Mouse (Mus musculus) forebrain, postnatal 0 days (tissue): ENCODE measurements around the gene Atg4a-ps. TPM values are rescaled to one million over a fixed set of nuclear protein-coding genes. Genes with fewer than 3 reads are reported as not detected.
A peak's percentile ranks its signal among the peaks of the same experiment; 100 is the strongest.

ENCODE experiments used
- ATAC-seq: fragments of 200-750 bp; cut with Nextera tagmentation; 2 replicates; pipeline ENCODE4 v1.8.0; 2017; ENCODE audit warnings: mild to moderate bottlenecking, moderate library complexity
- DNase-seq: peaks from one replicate; pipeline ENCODE4 v3.0.0-alpha.2; 2015
- H3K27ac ChIP-seq: fragments of 300-500 bp; sonication (generic); 2 replicates; pipeline ENCODE4 v1.5.1; 2014; ENCODE audit warnings: low read depth, mild to moderate bottlenecking, antibody characterized with exemption, low read length, moderate library complexity, mixed read lengths
- H3K27me3 ChIP-seq: fragments of 300-500 bp; sonication (generic); 2 replicates; pipeline ENCODE4 v1.6.1; 2014; ENCODE audit warnings: mild to moderate bottlenecking, low read length, mixed read lengths; ENCODE audit not compliant: insufficient read depth
- H3K36me3 ChIP-seq: fragments of 300-500 bp; sonication (generic); 2 replicates; pipeline ENCODE4 v1.6.1; 2014; ENCODE audit warnings: mild to moderate bottlenecking, moderate library complexity; ENCODE audit not compliant: insufficient read depth
- H3K4me1 ChIP-seq: fragments of 300-500 bp; sonication (generic); 2 replicates; pipeline ENCODE4 v1.6.1; 2014; ENCODE audit warnings: antibody characterized with exemption; ENCODE audit not compliant: insufficient read depth
- H3K4me2 ChIP-seq: fragments of 300-500 bp; sonication (generic); 2 replicates; pipeline ENCODE4 v1.6.1; 2014; ENCODE audit warnings: low read depth, mild to moderate bottlenecking, moderate library complexity
- H3K4me3 ChIP-seq: fragments of 300-500 bp; sonication (generic); 2 replicates; pipeline ENCODE4 v1.5.1; 2014; ENCODE audit warnings: low read depth, low read length, mixed read lengths
- H3K9ac ChIP-seq: fragments of 300-500 bp; sonication (generic); 2 replicates; pipeline ENCODE4 v1.6.1; 2014; ENCODE audit warnings: mild to moderate bottlenecking
- H3K9me3 ChIP-seq: fragments of 300-500 bp; sonication (generic); 2 replicates; pipeline ENCODE4 v1.6.1; 2016; ENCODE audit warnings: low read length
- CTCF ChIP-seq: sonication (generic); IDR thresholded peaks from 2 replicates; pipeline ENCODE4 v1.5.1; 2016; ENCODE audit warnings: antibody characterized with exemption, control low read depth, low read depth
- WGBS: fragments of 180-500 bp; shearing (Covaris S2); extraction: QIAGEN DNeasy Blood & Tissue Kit; methylation state at CpG from one replicate; pipeline ENCODE4 v1.1.7; 2014; 5-methylcytosine and 5-hydroxymethylcytosine counted together
- polyA plus RNA-seq: library from polyadenylated mRNA; unstranded; fragments of >200 nt; fragmentation: Nextera tagmentation; extraction: Ambion mirVana; gene quantifications from 2 replicates; pipeline ENCODE4 v1.2.1, GENCODE M21; 2015
- total RNA-seq: library from RNA; depleted of rRNA; stranded (reverse); fragments of >200 nt; gene quantifications from 2 replicates; pipeline ENCODE4 v1.2.3, GENCODE M21; 2014

The Atg4a-ps gene
- total and polyA plus RNA-seq, 2 experiments from 2014 or later, result 0.29 to 0.33 TPM

DNA sequence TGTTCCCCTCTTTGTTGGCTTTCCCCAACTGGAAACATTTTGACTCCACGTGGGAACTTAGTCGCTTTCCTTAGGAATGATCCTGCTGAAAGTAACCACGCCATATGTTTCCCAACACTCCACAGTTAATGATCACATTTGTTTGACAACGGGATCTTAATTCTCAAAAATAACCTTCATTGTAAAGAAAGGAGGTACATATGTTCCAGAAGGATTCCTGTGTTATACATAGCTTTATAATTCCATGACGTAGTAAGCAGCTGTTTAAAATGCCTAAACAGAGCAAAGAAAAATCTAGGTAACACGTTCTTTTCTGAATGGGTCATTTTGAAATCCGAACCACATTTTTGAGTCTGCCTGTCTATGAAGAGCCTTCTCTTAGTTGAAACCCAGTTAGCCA is 12.7 kb downstream of the Atg4a-ps start:
- H3K4me3 ChIP-seq, result no peak overlapping the region

GRCm38 (mm10) chr3:103627661-103628060 is 18.2 kb downstream of the Atg4a-ps start:
- Histone ChIP-seq H3K9me3 (no peaks in the 10 kb centered on the region), H3K27ac (no peak overlapping the region), H3K9ac (no peak overlapping the region), H3K27me3 (no peaks in the 10 kb centered on the region), H3K4me1 (peaks cover 5% of the 10 kb centered on the region; the same call in 1 of the 2 replicates), H3K4me3 (no peak overlapping the region), H3K36me3 (no peaks in the 10 kb centered on the region), H3K4me2 (no peak overlapping the region)
- 70% methylated on average over 3 of the region's 3 CpGs for WGBS
- ATAC-seq (no peak), DNase-seq (no peak)
- TF ChIP-seq CTCF, result no peak

More for the DNA sequence above, 12.7 kb downstream of the Atg4a-ps start:
- ATAC-seq (no peak), DNase-seq (no peak)
- H3K36me3 ChIP-seq, result no peaks in the 10 kb centered on the region
- TF ChIP-seq CTCF, result no peak
- H3K4me1 ChIP-seq, result no peaks in the 10 kb centered on the region
- no peak overlapping the region for H3K9ac ChIP-seq
- no peak overlapping the region for H3K27ac ChIP-seq
- 74% methylated on average over 7 of the region's 7 CpGs for WGBS
- no peaks in the 10 kb centered on the region for H3K27me3 ChIP-seq
- H3K9me3 ChIP-seq, result no peaks in the 10 kb centered on the region
- H3K4me2 ChIP-seq, result no peak overlapping the region

- 97% methylated on average over 4 of the region's 4 CpGs for WGBS
- Histone ChIP-seq H3K9ac (no peak overlapping the region), H3K27ac (no peak overlapping the region), H3K36me3 (no peaks in the 10 kb centered on the region; the same call in 1 of the 2 replicates), H3K4me3 (no peak overlapping the region), H3K4me2 (no peak overlapping the region), H3K9me3 (no peaks in the 10 kb centered on the region), H3K27me3 (no peaks in the 10 kb centered on the region), H3K4me1 (peaks cover 5% of the 10 kb centered on the region; the same call in 1 of the 2 replicates)
- ATAC-seq, result no peak
- TF ChIP-seq CTCF, result no peak
- DNase-seq, result no peak
Measured at GRCm38 (mm10) chr3:103626481-103626880, 19.4 kb downstream of the Atg4a-ps start.

DNA sequence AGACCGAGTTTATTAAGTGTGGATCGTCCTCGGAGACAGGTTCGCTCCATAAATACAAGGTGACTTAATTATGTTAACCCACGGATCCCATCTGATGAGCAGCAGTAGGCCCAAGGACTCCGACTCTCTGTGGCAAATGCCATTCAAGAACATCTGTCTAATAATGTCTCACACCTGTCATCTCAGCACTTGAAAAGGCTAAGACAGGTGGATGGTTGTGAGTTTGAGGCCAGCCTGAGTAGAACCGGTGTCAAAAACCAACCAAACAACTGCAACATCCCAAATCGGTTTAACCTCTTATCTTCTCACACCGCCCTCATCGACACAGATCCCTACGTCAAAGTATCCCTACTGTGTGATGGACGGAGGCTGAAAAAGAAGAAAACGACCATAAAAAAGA is 20.7 kb downstream of the Atg4a-ps start:
- H3K4me2 ChIP-seq, result no peak overlapping the region
- no peaks in the 10 kb centered on the region; the same call in 1 of the 2 replicates for H3K36me3 ChIP-seq
- no peaks in the 10 kb centered on the region for H3K9me3 ChIP-seq
- TF ChIP-seq CTCF, result no peak
- 73% methylated on average over 13 of the region's 13 CpGs for WGBS
- DNase-seq (no peak), ATAC-seq (no peak)
- no peak overlapping the region for H3K27ac ChIP-seq
- H3K27me3 ChIP-seq, result no peaks in the 10 kb centered on the region
- H3K9ac ChIP-seq, result no peak overlapping the region
- H3K4me1 ChIP-seq, result peaks cover 5% of the 10 kb centered on the region; the same call in 1 of the 2 replicates
- H3K4me3 ChIP-seq, result no peak overlapping the region

DNA sequence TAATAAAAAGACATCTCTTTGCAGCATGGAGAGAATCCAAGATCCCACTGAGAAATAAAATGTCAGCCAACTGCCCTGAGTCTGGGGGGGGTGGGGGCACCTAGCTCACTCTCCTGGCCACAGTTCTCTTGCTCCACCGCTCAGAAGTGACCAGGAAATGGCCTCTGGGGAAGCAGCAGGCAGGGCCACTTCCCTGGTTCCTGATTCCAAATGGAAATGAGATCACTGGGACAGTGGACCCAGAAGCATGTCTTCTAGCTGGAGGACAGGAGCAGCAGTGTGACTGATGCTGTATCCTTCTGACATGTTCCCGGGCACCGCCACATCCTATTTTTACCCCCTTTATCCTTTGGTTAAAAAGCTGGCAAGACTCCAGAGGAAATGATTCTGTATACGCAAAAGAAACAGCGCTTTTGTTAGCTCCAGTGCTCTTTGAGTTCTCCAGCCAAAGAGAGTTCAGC is 21.2 kb downstream of the Atg4a-ps start:
- H3K27me3 ChIP-seq, result no peaks in the 10 kb centered on the region

DNA sequence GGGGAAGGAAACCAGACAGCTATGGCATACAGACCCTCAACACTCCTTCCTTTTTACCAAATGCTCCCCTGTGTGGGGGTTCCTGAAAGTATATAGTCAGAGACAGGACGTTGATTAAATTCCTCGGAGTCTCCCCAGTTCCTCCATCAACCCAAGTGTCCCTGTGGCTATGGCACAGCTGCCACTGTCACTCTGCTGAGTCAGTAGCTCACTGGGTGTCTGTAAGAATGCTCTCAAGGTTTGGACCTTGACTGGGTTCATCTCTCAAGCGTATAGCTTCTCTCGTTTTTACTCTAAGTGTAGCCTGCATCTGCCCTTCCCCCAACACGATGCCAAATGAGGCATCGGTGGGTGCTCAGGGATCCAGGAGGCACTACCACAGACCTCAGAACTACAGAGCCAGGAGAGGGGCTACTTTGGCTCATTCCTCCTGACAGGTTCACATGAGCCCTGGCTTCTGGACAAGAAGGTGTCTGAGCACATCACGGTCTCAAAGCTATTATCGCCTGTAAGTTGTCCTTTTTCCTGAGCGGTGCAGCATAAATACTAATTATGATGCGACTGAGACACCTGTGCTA is 21.9 kb downstream of the Atg4a-ps start:
- ATAC-seq (no peak), DNase-seq (no peak)
- no peaks in the 10 kb centered on the region for H3K27me3 ChIP-seq
- H3K36me3 ChIP-seq, result no peaks in the 10 kb centered on the region; the same call in 1 of the 2 replicates
- no peaks in the 10 kb centered on the region for H3K9me3 ChIP-seq
- 75% methylated on average over 10 of the region's 10 CpGs for WGBS
- H3K4me2 ChIP-seq, result no peak overlapping the region
- TF ChIP-seq CTCF, result no peak
- no peak overlapping the region for H3K27ac ChIP-seq
- H3K9ac ChIP-seq, result no peak overlapping the region
- peaks cover 5% of the 10 kb centered on the region; the same call in 1 of the 2 replicates for H3K4me1 ChIP-seq
- no peak overlapping the region for H3K4me3 ChIP-seq

More for the DNA sequence above, 21.2 kb downstream of the Atg4a-ps start:
- H3K4me3 ChIP-seq, result no peak overlapping the region
- no peak overlapping the region for H3K27ac ChIP-seq
- H3K4me1 ChIP-seq, result peaks cover 5% of the 10 kb centered on the region; the same call in 1 of the 2 replicates
- TF ChIP-seq CTCF, result no peak
- WGBS, result 21% methylated on average over 5 of the region's 5 CpGs
- H3K36me3 ChIP-seq, result no peaks in the 10 kb centered on the region; the same call in 1 of the 2 replicates
- peak; percentile 20; the same call in 1 of the 2 replicates for ATAC-seq
- H3K4me2 ChIP-seq, result no peak overlapping the region
- H3K9me3 ChIP-seq, result no peaks in the 10 kb centered on the region
- no peak overlapping the region for H3K9ac ChIP-seq
- peak; percentile 35 for DNase-seq

DNA sequence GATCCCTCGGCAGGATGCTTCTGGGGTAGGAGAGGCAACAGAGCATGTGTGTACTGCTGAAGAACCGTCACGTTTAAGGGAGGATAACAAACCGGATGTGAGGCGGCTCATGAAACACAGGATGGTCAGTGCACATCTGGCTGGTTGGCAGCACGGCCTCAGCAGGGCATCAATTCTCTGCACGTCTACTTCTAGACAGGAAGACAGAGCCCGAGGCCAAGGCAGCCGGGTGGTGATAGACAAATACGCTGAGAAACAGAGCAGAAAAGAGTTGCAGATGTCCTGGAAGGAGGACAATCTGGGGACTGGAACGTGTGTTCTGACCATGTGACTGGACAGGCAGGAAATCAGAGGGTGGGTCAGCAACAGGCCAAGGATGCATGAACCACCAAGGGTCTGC is 25.8 kb downstream of the Atg4a-ps start:
- 83% methylated on average over 11 of the region's 11 CpGs for WGBS
- Histone ChIP-seq H3K9me3 (no peaks in the 10 kb centered on the region), H3K36me3 (no peaks in the 10 kb centered on the region; the same call in 1 of the 2 replicates), H3K27ac (no peak overlapping the region), H3K27me3 (no peaks in the 10 kb centered on the region), H3K4me1 (peaks cover 5% of the 10 kb centered on the region; the same call in 1 of the 2 replicates), H3K4me3 (no peak overlapping the region), H3K4me2 (no peak overlapping the region), H3K9ac (no peak overlapping the region)
- DNase-seq (no peak), ATAC-seq (no peak)
- no peak for TF ChIP-seq CTCF
